Mouse (Mus musculus): ENCODE results near the gene Ccdc83.

GRCm38 (mm10) chr7:90270141-90270540 lies 4.6 kb upstream of the Ccdc83 start:
- TF ChIP-seq MYOD1 (IDR thresholded peaks at IDR 0.05; ENCODE audit: control insufficient read depth in 1 of 3, insufficient read length in 2 of 3, low read depth in 2 of 3) (no peak), MYOG (IDR thresholded peaks at IDR 0.05; ENCODE audit: control insufficient read depth in 1 of 3, insufficient read depth in 1 of 3, insufficient read length in 2 of 3, low read depth in 2 of 3) (no peak), POLR2A (IDR thresholded peaks at IDR 0.05; ENCODE audit: insufficient read length, low read depth) (no peak), TCF12 (IDR thresholded peaks at IDR 0.05; ENCODE audit: insufficient read depth, poor library complexity, severe bottlenecking) (no peak), POLR2AphosphoS2 (IDR thresholded peaks at IDR 0.05; ENCODE audit: insufficient read length, low read depth) (no peak), MAX (IDR thresholded peaks at IDR 0.05; ENCODE audit: low read depth) (no peak), USF1 (IDR thresholded peaks at IDR 0.05; ENCODE audit: low read depth) (no peak)
